Mouse (Mus musculus) G1E (cell line): ENCODE data around the gene Lurap1. TPM values are rescaled to one million over a fixed set of nuclear protein-coding genes. Genes with fewer than 3 reads are reported as not detected.

Experiments used
- ATAC-seq: 2 replicates; pipeline ENCODE4 v1.8.0; 2016; ENCODE audit warnings: mild to moderate bottlenecking; ENCODE audit not compliant: insufficient number of reproducible peaks, poor library complexity, low FRiP score, severe bottlenecking; ENCODE audit errors: extremely low read depth
- DNase-seq: peaks from one replicate; pipeline ENCODE4 v3.0.0; 2012; ENCODE audit warnings: low spot score
- H3K27me3 ChIP-seq: 2 replicates; pipeline ENCODE4 v1.6.1; 2012; ENCODE audit warnings: mild to moderate bottlenecking, low read length, inconsistent platforms; ENCODE audit not compliant: insufficient read depth
- H3K36me3 ChIP-seq: replicated peaks from 2 replicates; pipeline ENCODE3; 2012; ENCODE audit warnings: mild to moderate bottlenecking, inconsistent platforms
- H3K4me1 ChIP-seq: 2 replicates; pipeline ENCODE4 v1.6.1; 2012; ENCODE audit warnings: low read depth, low read length, inconsistent platforms, mixed read lengths; ENCODE audit not compliant: insufficient read depth
- H3K4me3 ChIP-seq: 2 replicates; pipeline ENCODE4 v1.5.1; 2012; ENCODE audit warnings: low read depth, mild to moderate bottlenecking, inconsistent platforms, low read length, moderate library complexity, mixed read lengths
- H3K9me3 ChIP-seq: replicated peaks from 2 replicates; pipeline ENCODE4 v1.6.1; 2012; ENCODE audit warnings: inconsistent platforms
- CTCF ChIP-seq: IDR thresholded peaks from 2 replicates; pipeline ENCODE4 v1.5.1; 2012; ENCODE audit warnings: low read depth, low read length, inconsistent platforms, mixed read lengths
- GATA1 ChIP-seq: IDR thresholded peaks from 2 replicates; pipeline ENCODE4 v1.6.1; 2012; ENCODE audit warnings: borderline replicate concordance, low read length, inconsistent platforms, mixed read lengths
- GATA2 ChIP-seq: IDR thresholded peaks from 2 replicates; pipeline ENCODE4 v1.6.1; 2012; ENCODE audit warnings: low read depth, low read length, inconsistent platforms, borderline replicate concordance
- POLR2AphosphoS5 ChIP-seq: IDR thresholded peaks from 2 replicates; pipeline ENCODE4 v1.6.1; 2012; ENCODE audit warnings: low read depth, low read length, inconsistent platforms; ENCODE audit not compliant: insufficient replicate concordance
- TAL1 ChIP-seq: conservative IDR thresholded peaks from 2 replicates; pipeline ENCODE4 v1.6.1; 2012; ENCODE audit warnings: low read depth, low read length, inconsistent platforms, mixed read lengths
- polyA plus RNA-seq: library from polyadenylated mRNA; stranded (reverse); fragments of >175 nt; gene quantifications from 2 replicates; pipeline ENCODE4 v1.2.3, GENCODE M21; 2012
- total RNA-seq, 2 experiments: library from RNA; stranded (forward) in 1 of 2; stranded (reverse) in 1 of 2; fragments of 200-1000 nt in 1 of 2; fragments of >200 nt in 1 of 2; fragmentation: Nextera tagmentation in 1 of 2; gene quantifications; 2 replicates each; pipeline ENCODE4 v1.2.3; 2014 to 2017

Gene Lurap1
- total and polyA plus RNA-seq, 3 experiments, result 0.01 to 0.33 (median 0.15) TPM

- H3K36me3 ChIP-seq, result peaks cover 42% of the 10 kb centered on the region
- H3K4me1 ChIP-seq, result peaks cover 19% of the 10 kb centered on the region
- peaks cover 6% of the 10 kb centered on the region for H3K27me3 ChIP-seq
- no peak for TF ChIP-seq CTCF
- TF ChIP-seq GATA1, result no peak
- TF ChIP-seq TAL1, result no peak
- no peak for TF ChIP-seq POLR2AphosphoS5
- TF ChIP-seq GATA2, result no peak
- H3K9me3 ChIP-seq, result no peaks in the 10 kb centered on the region
- DNase-seq (no peak), ATAC-seq (no peak)
- H3K4me3 ChIP-seq, result no peak overlapping the region
Observed at GRCm38 (mm10) chr4:116162142-116162541, 11.0 kb upstream of the Lurap1 start.

- Histone ChIP-seq H3K36me3 (peaks cover 55% of the 10 kb centered on the region), H3K27me3 (peaks cover 6% of the 10 kb centered on the region), H3K4me1 (peaks cover 12% of the 10 kb centered on the region), H3K4me3 (no peak overlapping the region), H3K9me3 (no peaks in the 10 kb centered on the region)
- TF ChIP-seq GATA2 (no peak), TAL1 (no peak), CTCF (no peak), POLR2AphosphoS5 (no peak), GATA1 (no peak)
- ATAC-seq (no peak), DNase-seq (no peak)
Observed at GRCm38 (mm10) chr4:116160769-116161168, 9.6 kb upstream of the Lurap1 start.

GRCm38 (mm10) chr4:116159912-116160311, 8.8 kb upstream of the Lurap1 start:
- Histone ChIP-seq H3K36me3 (peaks cover 63% of the 10 kb centered on the region), H3K9me3 (no peaks in the 10 kb centered on the region), H3K27me3 (peaks cover 6% of the 10 kb centered on the region; the same call in 1 of the 2 replicates), H3K4me1 (peaks cover 8% of the 10 kb centered on the region), H3K4me3 (no peak overlapping the region)
- DNase-seq (no peak), ATAC-seq (peak; percentile 28; the same call in 1 of the 2 replicates)
- TF ChIP-seq CTCF (0 out of 2 replicates have a peak, but pooled peaks have one; percentile 31), TAL1 (no peak), GATA2 (no peak)

GRCm38 (mm10) chr4:116157882-116158281, 6.7 kb upstream of the Lurap1 start:
- no peak for TF ChIP-seq POLR2AphosphoS5
- no peak for TF ChIP-seq CTCF
- Histone ChIP-seq H3K4me1 (peaks cover 7% of the 10 kb centered on the region), H3K36me3 (peaks cover 84% of the 10 kb centered on the region), H3K27me3 (no peaks in the 10 kb centered on the region), H3K9me3 (no peaks in the 10 kb centered on the region), H3K4me3 (no peak overlapping the region)
- ATAC-seq (no peak), DNase-seq (no peak)

- H3K4me3 ChIP-seq, result no peak overlapping the region
- peaks cover 33% of the 10 kb centered on the region for H3K4me1 ChIP-seq
- ATAC-seq, result no peak
- no peaks in the 10 kb centered on the region for H3K27me3 ChIP-seq
- DNase-seq, result no peak
- peaks cover 63% of the 10 kb centered on the region for H3K36me3 ChIP-seq
- TF ChIP-seq GATA1 (no peak), CTCF (no peak), TAL1 (no peak), POLR2AphosphoS5 (no peak), GATA2 (no peak)
- no peaks in the 10 kb centered on the region for H3K9me3 ChIP-seq
Observed at GRCm38 (mm10) chr4:116152702-116153101, 1.6 kb upstream of the Lurap1 start.

- Histone ChIP-seq H3K9me3 (peaks cover 5% of the 10 kb centered on the region), H3K36me3 (peaks cover 46% of the 10 kb centered on the region), H3K4me1 (peaks cover 33% of the 10 kb centered on the region), H3K4me3 (peak overlapping the region; percentile 85), H3K27me3 (no peaks in the 10 kb centered on the region)
- ATAC-seq (no peak), DNase-seq (no peak)
- TF ChIP-seq GATA1 (no peak), GATA2 (no peak), POLR2AphosphoS5 (no peak), TAL1 (no peak), CTCF (no peak)
Observed at GRCm38 (mm10) chr4:116150862-116151221, 296 bp downstream of the Lurap1 start.

GRCm38 (mm10) chr4:116150156-116150861, 829 bp downstream of the Lurap1 start:
- DNase-seq (peak; percentile 89), ATAC-seq (no peak)
- peak overlapping the region; percentile 85 for H3K4me3 ChIP-seq
- TF ChIP-seq POLR2AphosphoS5, result no peak
- no peak for TF ChIP-seq TAL1
- no peak for TF ChIP-seq GATA1
- no peak for TF ChIP-seq GATA2
- TF ChIP-seq CTCF, result no peak
- peaks cover 33% of the 10 kb centered on the region for H3K4me1 ChIP-seq
- no peaks in the 10 kb centered on the region for H3K27me3 ChIP-seq
- peaks cover 5% of the 10 kb centered on the region for H3K9me3 ChIP-seq
- peaks cover 41% of the 10 kb centered on the region for H3K36me3 ChIP-seq
